Mouse (Mus musculus) heart, adult 2 months (tissue): ENCODE measurements around the gene Fxyd2. TPM values are rescaled to one million over a fixed set of nuclear protein-coding genes. Genes with fewer than 3 reads are reported as not detected.

Experiments used
- DNase-seq, 2 experiments: peaks; one replicate each; pipeline ENCODE4 v3.0.0; 2021
- H3K27ac ChIP-seq: fragments of 200-600 bp; 2 replicates; pipeline ENCODE4 v1.8.1; 2022
- H3K27me3 ChIP-seq: fragments of 200-500 bp; 2 replicates; pipeline ENCODE4 v1.6.1; 2012; ENCODE audit warnings: mild to moderate bottlenecking, low read length, inconsistent platforms, mixed read lengths; ENCODE audit not compliant: control insufficient read depth, insufficient read depth
- H3K36me3 ChIP-seq: fragments of 200-500 bp; 2 replicates; pipeline ENCODE4 v1.6.1; 2012; ENCODE audit warnings: low read length, inconsistent platforms; ENCODE audit not compliant: control insufficient read depth, insufficient read depth
- H3K4me1 ChIP-seq: fragments of 200-500 bp; 2 replicates; pipeline ENCODE4 v1.6.1; 2011; ENCODE audit warnings: low read length; ENCODE audit not compliant: control insufficient read depth, insufficient read depth
- H3K4me3 ChIP-seq: fragments of 200-600 bp; 2 replicates; pipeline ENCODE4 v1.8.1; 2022
- H3K79me2 ChIP-seq: fragments of 200-500 bp; replicated peaks from 2 replicates; pipeline ENCODE4 v1.6.1; 2012; ENCODE audit warnings: mild to moderate bottlenecking, inconsistent platforms, low read length, moderate library complexity, mixed read lengths; ENCODE audit not compliant: control insufficient read depth, insufficient read depth
- H3K9ac ChIP-seq: fragments of 200-500 bp; 2 replicates; pipeline ENCODE4 v1.6.1; 2012; ENCODE audit warnings: low read depth, mild to moderate bottlenecking, control low read depth, inconsistent platforms, low read length, mixed read lengths
- CTCF ChIP-seq: fragments of 200-600 bp; IDR thresholded peaks from 2 replicates; pipeline ENCODE4 v1.8.1; 2022; ENCODE audit warnings: antibody characterized with exemption, mild to moderate bottlenecking, moderate library complexity
- EP300 ChIP-seq: fragments of 200-500 bp; IDR thresholded peaks from 2 replicates; pipeline ENCODE4 v1.6.1; 2011; ENCODE audit warnings: low read depth, low read length, control low read depth; ENCODE audit not compliant: insufficient read depth
- POLR2A ChIP-seq: fragments of 200-500 bp; IDR thresholded peaks from 2 replicates; pipeline ENCODE4 v1.6.1; 2011; ENCODE audit warnings: mild to moderate bottlenecking, low read depth, low read length, control low read depth; ENCODE audit not compliant: insufficient read depth
- WGBS: fragments of 180-500 bp; shearing (Covaris S2); methylation state at CpG from one replicate; pipeline ENCODE4 v1.1.7; 2018; 5-methylcytosine and 5-hydroxymethylcytosine counted together
- intact Hi-C: fragments of 180-260 bp; cut with DNase I; formaldehyde crosslinking; loops from one replicate; pipeline ENCODE4 v1.15.1; 2025
- polyA plus RNA-seq: library from polyadenylated mRNA; depleted of rRNA; stranded (reverse); fragments of >200 nt; gene quantifications from 2 replicates; pipeline ENCODE4 v1.2.3, GENCODE M21; 2012
- total RNA-seq, 2 experiments: library from RNA; stranded (reverse); gene quantifications; 2 replicates each; pipeline ENCODE4 v1.2.3; 2021

The Fxyd2 gene
- total and polyA plus RNA-seq, 3 experiments = 2.8 to 9.7 (median 3.3) TPM

DNA sequence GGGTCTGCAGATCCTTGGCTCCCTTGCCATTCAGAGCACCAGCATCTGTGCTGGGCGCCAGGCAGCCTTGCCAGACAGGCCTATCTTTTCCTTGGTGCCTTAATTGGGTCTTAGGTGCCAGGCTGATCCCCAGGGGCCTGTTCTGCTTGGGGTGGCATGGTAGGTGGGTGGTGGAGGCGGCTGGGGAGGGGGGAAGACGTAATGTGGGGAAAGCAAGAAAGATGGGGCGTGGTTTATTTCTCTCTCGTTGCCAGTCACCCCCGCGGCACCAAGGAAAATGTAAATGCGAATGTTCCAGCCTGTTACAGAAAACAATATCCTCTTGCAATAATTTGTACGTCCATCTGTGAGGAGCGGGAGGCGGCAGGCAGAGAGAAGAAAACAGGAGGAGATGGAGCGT lies 33.2 kb downstream of the Fxyd2 start:
- WGBS = 70% methylated on average over 12 of the region's 12 CpGs
- intact Hi-C loops = no loop called here
- Histone ChIP-seq H3K4me3 (no peak overlapping the region), H3K27me3 (peaks cover 12% of the 10 kb centered on the region), H3K36me3 (no peaks in the 10 kb centered on the region), H3K9ac (no peak overlapping the region), H3K27ac (no peak overlapping the region), H3K79me2 (no peaks in the 10 kb centered on the region), H3K4me1 (no peaks in the 10 kb centered on the region)
- TF ChIP-seq EP300 (no peak), CTCF (no peak), POLR2A (no peak)
- DNase-seq = no peak

DNA sequence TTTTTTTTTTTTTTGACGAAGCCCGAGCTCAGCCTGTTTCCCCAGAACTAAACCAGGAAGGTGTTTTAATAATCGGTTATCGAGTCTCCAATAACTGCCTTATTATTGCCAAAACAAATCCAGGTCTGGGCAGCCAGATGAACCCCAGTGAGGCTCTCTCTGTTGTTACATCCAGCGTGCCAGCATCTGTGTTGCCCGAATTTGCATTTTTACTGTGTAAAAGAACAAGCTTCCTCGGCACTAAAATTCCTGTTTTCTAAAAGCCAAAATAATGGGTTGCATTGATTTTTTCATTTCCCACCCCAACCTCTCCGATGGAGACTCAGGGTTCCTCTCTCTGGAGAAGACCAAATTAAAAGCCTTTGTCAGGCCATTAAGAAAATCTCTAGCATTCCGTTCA lies 33.6 kb downstream of the Fxyd2 start:
- no peak overlapping the region for H3K4me3 ChIP-seq
- no peak overlapping the region for H3K27ac ChIP-seq
- H3K4me1 ChIP-seq = no peaks in the 10 kb centered on the region
- H3K27me3 ChIP-seq = peaks cover 12% of the 10 kb centered on the region
- no peak overlapping the region for H3K9ac ChIP-seq
- 87% methylated on average over 9 of the region's 9 CpGs for WGBS
- H3K36me3 ChIP-seq = no peaks in the 10 kb centered on the region
- H3K79me2 ChIP-seq = no peaks in the 10 kb centered on the region
- TF ChIP-seq EP300 = no peak
- no peak for TF ChIP-seq CTCF
- no peak for TF ChIP-seq POLR2A
- no peak for DNase-seq
- intact Hi-C loops = no loop called here

DNA sequence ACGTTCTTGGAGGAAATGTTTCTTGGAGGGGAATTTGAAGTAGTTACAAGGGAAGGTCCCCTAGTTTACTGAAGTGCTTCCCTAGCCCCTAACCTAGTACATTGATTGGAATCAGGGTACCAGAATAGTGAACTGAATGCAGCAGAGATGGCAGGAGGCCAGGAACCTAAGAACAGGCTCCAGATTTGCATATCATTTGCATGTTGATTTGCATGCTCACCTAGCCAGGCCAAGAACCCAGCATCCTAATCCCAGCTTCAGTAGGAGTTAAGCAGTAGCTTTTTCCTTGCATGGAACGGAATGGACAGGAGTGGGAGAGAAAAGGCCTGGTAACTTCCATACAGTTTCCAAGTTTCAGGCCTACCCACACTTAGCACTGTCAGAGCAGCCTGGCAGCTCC lies 34.7 kb downstream of the Fxyd2 start:
- no peak overlapping the region for H3K4me3 ChIP-seq
- DNase-seq = no peak
- no peaks in the 10 kb centered on the region for H3K79me2 ChIP-seq
- H3K27ac ChIP-seq = no peak overlapping the region
- intact Hi-C loops = no loop called here
- peaks cover 11% of the 10 kb centered on the region for H3K27me3 ChIP-seq
- no peaks in the 10 kb centered on the region for H3K36me3 ChIP-seq
- no peak for TF ChIP-seq POLR2A
- no peak for TF ChIP-seq CTCF
- no peak for TF ChIP-seq EP300
- no peaks in the 10 kb centered on the region for H3K4me1 ChIP-seq
- 82% methylated on average over 2 of the region's 2 CpGs for WGBS
- H3K9ac ChIP-seq = no peak overlapping the region

DNA sequence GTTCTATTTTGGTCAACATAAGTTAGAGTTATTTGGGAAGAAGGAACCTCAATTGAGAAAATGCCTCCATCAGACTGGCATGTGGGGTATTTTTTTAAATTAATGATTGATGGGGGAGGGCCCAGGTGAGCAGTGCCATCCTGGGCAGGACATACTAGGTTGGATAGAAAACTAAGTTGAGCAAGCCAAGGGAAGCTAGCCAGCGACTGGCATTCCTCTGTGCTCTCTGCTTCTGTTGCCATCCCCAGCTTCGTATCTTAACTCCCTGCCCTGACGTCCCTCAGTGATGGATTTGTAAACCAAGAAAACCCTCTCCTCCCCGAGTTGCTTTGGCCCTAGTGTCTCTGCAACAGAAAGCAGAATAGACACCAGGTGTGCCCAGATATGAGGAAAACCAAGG lies 39.6 kb downstream of the Fxyd2 start:
- intact Hi-C loops = no loop called here

DNA sequence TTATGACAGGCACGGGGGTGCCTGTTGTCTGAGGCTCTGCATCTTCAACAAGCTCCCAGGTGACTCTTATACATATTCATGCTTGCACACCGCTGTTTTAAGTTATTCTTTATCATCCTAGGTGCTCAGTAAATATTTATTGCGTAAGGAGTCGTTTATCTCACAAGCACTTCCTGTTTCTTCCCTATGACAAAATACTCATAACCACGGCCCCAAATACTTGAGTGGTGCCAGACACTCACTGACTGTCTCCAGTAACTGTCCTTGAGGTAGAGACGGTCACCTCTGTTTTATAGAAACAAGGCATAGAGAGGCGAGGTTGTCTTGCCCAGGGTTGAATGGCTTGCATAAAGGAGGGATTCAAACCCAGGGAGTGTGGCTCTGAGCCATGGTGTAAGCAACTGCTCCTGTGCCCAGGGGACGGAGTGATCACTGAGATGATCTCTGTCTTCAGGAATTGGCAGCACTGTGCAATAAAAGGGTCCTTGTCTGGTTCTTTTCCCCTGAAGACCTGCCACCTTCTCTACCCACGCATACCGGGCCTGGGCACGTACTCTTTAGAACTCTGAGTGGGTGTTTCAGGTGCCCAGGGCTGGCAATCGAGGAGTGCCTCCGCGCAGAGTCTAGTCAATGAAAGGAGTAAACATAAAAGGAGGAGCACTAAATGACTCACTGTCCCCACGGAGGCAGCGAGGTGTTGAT lies 40.8 kb downstream of the Fxyd2 start:
- Histone ChIP-seq H3K27ac (no peak overlapping the region), H3K9ac (no peak overlapping the region), H3K27me3 (no peaks in the 10 kb centered on the region; the same call in 1 of the 2 replicates), H3K36me3 (no peaks in the 10 kb centered on the region), H3K4me1 (no peaks in the 10 kb centered on the region), H3K4me3 (no peak overlapping the region), H3K79me2 (no peaks in the 10 kb centered on the region)
- intact Hi-C loops = no loop called here
- WGBS = 73% methylated on average over 16 of the region's 16 CpGs
- TF ChIP-seq CTCF (no peak), EP300 (no peak), POLR2A (no peak)
- no peak for DNase-seq

More for the DNA sequence above, 39.6 kb downstream of the Fxyd2 start:
- H3K36me3 ChIP-seq = no peaks in the 10 kb centered on the region
- no peak for TF ChIP-seq CTCF
- no peak for TF ChIP-seq POLR2A
- TF ChIP-seq EP300 = no peak
- H3K9ac ChIP-seq = no peak overlapping the region
- H3K79me2 ChIP-seq = no peaks in the 10 kb centered on the region
- H3K4me1 ChIP-seq = no peaks in the 10 kb centered on the region
- H3K27ac ChIP-seq = no peak overlapping the region
- H3K27me3 ChIP-seq = no peaks in the 10 kb centered on the region; the same call in 1 of the 2 replicates
- H3K4me3 ChIP-seq = no peak overlapping the region
- no peak for DNase-seq
- 63% methylated on average over 4 of the region's 4 CpGs for WGBS

DNA sequence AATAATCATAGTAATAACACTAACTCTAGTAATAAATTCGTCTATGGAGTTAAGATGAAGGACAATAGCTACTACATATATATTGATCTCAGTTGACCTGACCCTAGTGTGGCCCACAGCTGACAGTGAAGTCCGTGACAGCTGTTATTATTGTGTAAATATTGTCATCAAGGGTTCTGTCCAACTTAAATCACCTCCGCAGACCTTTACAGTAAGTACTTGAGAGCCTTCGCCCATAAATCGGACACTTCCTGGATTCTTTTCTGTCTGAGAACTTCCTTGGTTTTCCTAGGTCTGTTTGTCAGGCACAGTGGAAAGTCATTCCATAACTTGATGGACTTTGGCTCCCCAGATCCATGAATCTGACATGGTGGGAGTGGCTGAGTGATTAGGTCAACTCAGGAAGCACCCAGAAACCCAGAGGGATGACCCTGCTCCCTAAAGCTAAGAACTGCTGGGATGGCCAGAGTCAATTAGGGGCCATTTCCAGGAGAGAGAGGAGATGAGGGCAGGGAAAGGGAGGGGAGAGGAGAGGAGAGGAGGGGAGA lies 44.9 kb downstream of the Fxyd2 start:
- H3K36me3 ChIP-seq = no peaks in the 10 kb centered on the region

More for the DNA sequence above, 44.9 kb downstream of the Fxyd2 start:
- peaks cover 1% of the 10 kb centered on the region; the same call in 1 of the 2 replicates for H3K27me3 ChIP-seq
- no peaks in the 10 kb centered on the region for H3K4me1 ChIP-seq
- H3K79me2 ChIP-seq = no peaks in the 10 kb centered on the region
- no peak overlapping the region for H3K27ac ChIP-seq
- intact Hi-C loops = no loop called here
- TF ChIP-seq EP300 = no peak
- no peak for TF ChIP-seq CTCF
- no peak for TF ChIP-seq POLR2A
- 72% methylated on average over 5 of the region's 5 CpGs for WGBS
- DNase-seq = no peak
- H3K4me3 ChIP-seq = no peak overlapping the region
- H3K9ac ChIP-seq = no peak overlapping the region
